Mouse (Mus musculus) olfactory bulb, adult 2 months (tissue): ENCODE results near the gene Map3k6. TPM values are rescaled to one million over a fixed set of nuclear protein-coding genes. Genes with fewer than 3 reads are reported as not detected.

Source experiments
- H3K27ac ChIP-seq: fragments of 200-500 bp; 2 replicates; pipeline ENCODE4 v1.5.1; 2012; ENCODE audit warnings: low read depth, low read length; ENCODE audit not compliant: insufficient read depth
- H3K4me1 ChIP-seq: fragments of 200-500 bp; 2 replicates; pipeline ENCODE4 v1.6.1; 2012; ENCODE audit warnings: low read length; ENCODE audit not compliant: control insufficient read depth, insufficient read depth
- H3K4me3 ChIP-seq: fragments of 200-500 bp; 2 replicates; pipeline ENCODE4 v1.5.1; 2012; ENCODE audit warnings: mild to moderate bottlenecking, low read depth, low read length, moderate library complexity; ENCODE audit not compliant: insufficient read depth
- CTCF ChIP-seq: fragments of 200-500 bp; IDR thresholded peaks from 2 replicates; pipeline ENCODE4 v1.5.1; 2012; ENCODE audit warnings: low read depth, mild to moderate bottlenecking, low read length, moderate library complexity; ENCODE audit not compliant: insufficient read depth
- POLR2A ChIP-seq: fragments of 200-500 bp; IDR thresholded peaks from 2 replicates; pipeline ENCODE4 v1.6.1; 2012; ENCODE audit warnings: mild to moderate bottlenecking, low read depth, low read length, moderate library complexity; ENCODE audit not compliant: insufficient read depth
- WGBS: fragments of 180-500 bp; shearing (Covaris S2); methylation state at CpG from one replicate; pipeline ENCODE4 v1.1.7; 2018; 5-methylcytosine and 5-hydroxymethylcytosine counted together
- polyA plus RNA-seq: library from polyadenylated mRNA; stranded (reverse); fragments of >200 nt; gene quantifications from 2 replicates; pipeline ENCODE4 v1.2.4, GENCODE M21; 2012; ENCODE audit warnings: low replicate concordance; ENCODE audit not compliant: missing spikeins, insufficient read depth, insufficient read length

Map3k6 gene
- polyA plus RNA-seq, 1 experiment = not detected

DNA sequence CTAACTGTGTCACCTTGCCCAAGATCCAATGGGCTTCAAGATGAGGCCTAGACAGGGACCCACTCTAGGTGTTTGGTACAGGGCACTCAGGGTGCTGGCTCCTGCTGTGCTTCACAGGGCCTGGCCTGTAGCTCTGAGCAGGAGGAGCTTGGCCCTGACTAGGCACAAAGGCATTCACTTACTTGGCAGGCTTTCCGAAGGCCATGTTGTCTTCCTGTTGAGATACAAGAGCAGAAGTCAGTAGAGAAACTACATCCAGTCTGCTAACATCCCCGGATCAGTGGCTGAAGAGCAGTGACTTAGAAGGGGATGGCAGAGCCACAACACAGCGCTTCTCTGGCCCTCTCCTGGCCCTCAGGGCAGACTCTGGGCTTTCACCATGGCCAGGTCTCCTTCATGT is 29.0 kb downstream of the Map3k6 start:
- TF ChIP-seq CTCF (no peak), POLR2A (no peak)
- Histone ChIP-seq H3K27ac (no peak overlapping the region), H3K4me3 (no peak overlapping the region), H3K4me1 (no peaks in the 10 kb centered on the region)
- 86% methylated on average over 3 of the region's 3 CpGs for WGBS

DNA sequence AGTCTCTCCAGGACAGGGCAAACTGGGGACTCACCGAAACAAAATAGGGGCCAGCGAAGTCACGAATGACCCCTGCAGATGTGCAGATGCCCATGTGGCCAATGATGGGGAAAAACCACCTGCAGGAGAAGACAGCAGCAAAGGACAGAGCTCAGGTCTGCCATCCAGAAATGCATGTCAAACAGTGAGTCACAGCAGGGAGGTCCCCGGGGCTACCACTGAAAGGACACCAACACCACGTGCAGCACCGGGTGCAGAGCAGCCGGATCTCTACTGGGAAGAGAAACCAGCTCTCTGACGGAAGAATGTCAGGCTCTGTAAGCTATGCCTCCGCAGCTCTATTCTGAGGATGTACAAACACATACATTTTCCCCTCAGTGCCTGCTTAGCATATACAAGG is 30.3 kb downstream of the Map3k6 start:
- Histone ChIP-seq H3K4me3 (no peak overlapping the region), H3K4me1 (peaks cover 6% of the 10 kb centered on the region), H3K27ac (no peak overlapping the region)
- 76% methylated on average over 9 of the region's 9 CpGs for WGBS
- TF ChIP-seq CTCF = no peak

- H3K4me3 ChIP-seq = peak within 1 kb of the TSS; percentile 85
- TF ChIP-seq POLR2A = peak; percentile 64
- TF ChIP-seq CTCF = no peak
- peaks cover 14% of the 10 kb centered on the region for H3K4me1 ChIP-seq
- peak within 1 kb of the TSS; percentile 78 for H3K27ac ChIP-seq
- under 1% methylated on average over 73 of the region's 73 CpGs for WGBS
Observed at GRCm38 (mm10) chr4:133277104-133278026, 36.7 kb downstream of the Map3k6 start, which contains the start of gene Tmem222. Gene Tmem222, minus strand, starts transcription at chr4:133277792.

DNA sequence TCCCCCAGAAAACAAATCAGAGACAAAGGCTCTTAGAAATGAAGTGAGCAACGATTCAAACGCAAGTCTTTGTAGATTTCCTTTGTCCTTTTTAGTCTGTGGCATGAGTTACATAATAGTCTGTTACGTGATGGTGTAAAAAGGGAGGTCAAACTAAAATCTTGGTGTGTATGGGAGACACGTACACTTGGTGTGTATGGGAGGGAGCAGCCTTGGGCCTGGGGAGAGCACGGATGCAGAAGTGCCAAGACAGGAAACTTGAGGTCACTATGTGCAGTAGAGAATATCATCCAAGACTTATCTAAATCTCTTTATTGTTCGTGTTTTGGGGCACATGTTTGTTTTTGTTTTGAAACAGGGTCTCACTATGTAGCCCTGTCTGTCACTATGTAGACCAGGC is 37.4 kb downstream of the Map3k6 start:
- WGBS = 15% methylated on average over 6 of the region's 6 CpGs
- peak overlapping the region; percentile 78 for H3K27ac ChIP-seq
- peaks cover 14% of the 10 kb centered on the region for H3K4me1 ChIP-seq
- TF ChIP-seq POLR2A (no peak), CTCF (no peak)
- H3K4me3 ChIP-seq = peak overlapping the region; percentile 85

GRCm38 (mm10) chr4:133278482-133278881 is 37.9 kb downstream of the Map3k6 start:
- Histone ChIP-seq H3K4me1 (peaks cover 14% of the 10 kb centered on the region), H3K27ac (no peak overlapping the region), H3K4me3 (no peak overlapping the region)
- 87% methylated on average over 3 of the region's 3 CpGs for WGBS
- no peak for TF ChIP-seq CTCF
- TF ChIP-seq POLR2A = no peak

DNA sequence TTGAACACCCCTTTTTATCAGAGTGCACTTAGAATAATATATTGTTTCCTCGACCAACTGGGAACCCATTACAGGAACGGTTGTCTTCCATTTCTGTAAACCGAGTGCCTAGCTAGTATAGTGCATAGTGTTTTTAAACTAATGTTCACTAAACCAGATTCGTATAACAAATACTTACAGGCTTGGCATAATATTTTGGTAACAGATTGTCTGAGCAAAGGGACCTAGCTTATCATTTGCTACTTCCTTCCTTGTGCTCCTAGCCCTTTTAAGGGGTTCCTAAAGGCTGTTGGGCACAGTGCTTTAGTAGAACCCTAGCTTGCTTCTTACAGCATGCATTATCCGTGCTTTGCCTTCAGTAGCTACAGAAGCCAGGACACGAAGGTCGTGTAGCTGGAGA is 40.9 kb downstream of the Map3k6 start:
- Histone ChIP-seq H3K4me3 (no peak overlapping the region), H3K4me1 (peaks cover 7% of the 10 kb centered on the region), H3K27ac (peak overlapping the region; percentile 38; the same call in 1 of the 2 replicates)
- WGBS = 42% methylated on average over 7 of the region's 7 CpGs
- TF ChIP-seq POLR2A = no peak

GRCm38 (mm10) chr4:133281951-133282481 is 41.4 kb downstream of the Map3k6 start:
- WGBS = 34% methylated on average over 5 of the region's 5 CpGs
- H3K4me1 ChIP-seq = peaks cover 7% of the 10 kb centered on the region

GRCm38 (mm10) chr4:133282656-133283055 is 42.0 kb downstream of the Map3k6 start:
- WGBS = 37% methylated on average over 4 of the region's 4 CpGs
- Histone ChIP-seq H3K4me3 (no peak overlapping the region), H3K27ac (no peak overlapping the region), H3K4me1 (peaks cover 7% of the 10 kb centered on the region)
- TF ChIP-seq POLR2A (no peak), CTCF (no peak)

More at GRCm38 (mm10) chr4:133281951-133282481, 41.4 kb downstream of the Map3k6 start:
- no peak overlapping the region for H3K4me3 ChIP-seq
- TF ChIP-seq CTCF = no peak
- TF ChIP-seq POLR2A = no peak
- peak overlapping the region; percentile 38; the same call in 1 of the 2 replicates for H3K27ac ChIP-seq

DNA sequence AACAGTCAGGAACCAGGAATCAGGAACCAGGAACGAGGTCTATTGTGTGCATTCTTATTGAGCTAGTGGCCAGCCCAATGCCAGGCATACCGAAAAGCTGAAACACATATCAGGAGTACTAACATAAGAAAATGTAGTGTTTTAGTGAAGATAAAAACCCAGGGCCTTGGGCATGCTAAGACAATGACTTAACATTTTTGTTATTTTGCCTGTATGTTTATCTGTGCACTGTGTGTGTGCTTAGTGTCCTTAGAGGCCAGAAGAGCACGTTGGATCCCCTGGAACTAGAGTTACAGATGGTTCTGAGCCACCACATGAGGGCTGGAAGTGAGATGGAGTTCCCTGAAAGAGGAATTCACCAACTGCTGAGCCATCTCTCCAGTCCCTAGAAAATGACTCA is 44.7 kb downstream of the Map3k6 start:
- H3K4me3 ChIP-seq = no peak overlapping the region
- no peak for TF ChIP-seq POLR2A
- TF ChIP-seq CTCF = no peak
- 85% methylated on average over 3 of the region's 3 CpGs for WGBS
- peaks cover 7% of the 10 kb centered on the region for H3K4me1 ChIP-seq
- no peak overlapping the region for H3K27ac ChIP-seq

DNA sequence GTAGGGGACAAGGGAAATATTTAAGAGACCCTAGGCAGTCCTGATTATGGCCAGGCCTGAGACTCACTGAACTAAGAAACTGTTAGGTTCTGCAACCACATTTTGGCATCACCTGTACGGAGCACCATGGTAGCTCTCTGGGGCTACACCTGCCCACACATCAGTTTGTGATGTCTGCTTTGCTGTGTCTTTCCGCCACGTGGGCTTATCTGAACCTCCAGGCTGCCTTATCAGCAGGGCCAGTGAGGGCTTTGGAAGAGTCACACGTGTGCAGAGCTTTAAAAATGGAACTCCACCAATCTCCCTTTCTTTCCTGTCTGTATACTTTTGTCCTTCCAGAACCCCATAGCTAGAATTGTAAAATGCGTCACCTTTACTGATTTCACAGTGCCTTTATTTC is 45.3 kb downstream of the Map3k6 start:
- WGBS = 86% methylated on average over 5 of the region's 5 CpGs
- Histone ChIP-seq H3K27ac (no peak overlapping the region), H3K4me1 (peaks cover 7% of the 10 kb centered on the region), H3K4me3 (no peak overlapping the region)
- no peak for TF ChIP-seq POLR2A
- TF ChIP-seq CTCF = no peak
